Mouse (Mus musculus): ENCODE measurements at regions not wholly inside any gene's neighbourhood (a gene's known extent, or its start where the extent isn't known, plus 50 kb on each side); places are given as distances from the start of the nearest gene placed in this dataset.

DNA sequence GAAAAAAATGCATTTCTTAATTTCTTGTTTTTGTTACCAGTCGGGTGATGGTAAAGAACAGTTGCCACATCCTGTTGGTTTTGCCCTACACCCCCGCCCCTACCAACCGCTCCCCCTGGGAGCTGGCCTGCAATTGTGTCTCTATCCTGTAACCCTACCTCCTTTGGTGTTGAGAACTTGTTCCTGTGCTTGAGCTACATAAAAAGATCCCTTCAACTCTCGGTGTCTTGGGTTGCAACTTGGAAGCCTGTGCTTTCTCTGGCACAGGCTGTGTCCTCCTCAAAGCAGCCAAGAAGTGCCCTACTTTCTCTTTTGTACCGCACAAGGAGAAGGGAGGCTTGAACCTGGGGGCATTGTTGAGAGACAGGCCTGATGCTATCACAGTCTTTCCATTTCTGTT, 85.0 kb downstream of the Rgs2 start:
- TF ChIP-seq GATA1 (IDR thresholded peaks at IDR 0.05; ENCODE audit: borderline replicate concordance, low read length) (no peak), FLI1 (IDR thresholded peaks at IDR 0.05; ENCODE audit: low read length) (no peak)

All from megakaryocyte, embryonic 14.5 days (primary cell).